Mouse (Mus musculus): ENCODE results near the gene Slc23a3. TPM values are rescaled to one million over a fixed set of nuclear protein-coding genes. Genes with fewer than 3 reads are reported as not detected.

Slc23a3 gene
- polyA plus RNA-seq, 1 experiment from 2014 or later = 2.2 TPM

GRCm38 (mm10) chr1:75136293-75136692 is 2.6 kb upstream of the Slc23a3 start:
- Histone ChIP-seq H3K27me3 (ENCODE audit: control insufficient read depth, insufficient read depth, low read length) (no peaks in the 10 kb centered on the region), H3K4me1 (replicated peaks; ENCODE audit: control insufficient read depth, insufficient read depth) (no peaks in the 10 kb centered on the region), H3K36me3 (ENCODE audit: control insufficient read depth, insufficient read depth, low read length) (peaks cover 24% of the 10 kb centered on the region), H3K27ac (replicated peaks) (no peak overlapping the region), H3K9ac (ENCODE audit: low read length) (no peak overlapping the region), H3K9me3 (ENCODE audit: control insufficient read depth, low read length) (no peaks in the 10 kb centered on the region), H3K4me3 (ENCODE audit: low read depth, low read length) (no peak overlapping the region), H3K4me2 (replicated peaks; ENCODE audit: low read depth) (no peak overlapping the region)
- no peak for DNase-seq (ENCODE audit: low spot score)
- no peak for ATAC-seq (ENCODE audit: low FRiP score, low TSS enrichment)
- TF ChIP-seq EP300 (optimal IDR thresholded peaks at IDR 0.05) = no peak
- no peak for TF ChIP-seq CTCF (IDR thresholded peaks at IDR 0.05; ENCODE audit: low read depth)
- WGBS = 78% methylated on average over 6 of the region's 6 CpGs

- Histone ChIP-seq H3K36me3 (ENCODE audit: control insufficient read depth, insufficient read depth, low read length) (no peaks in the 10 kb centered on the region), H3K9ac (ENCODE audit: low read length) (no peak overlapping the region), H3K27ac (replicated peaks) (no peak overlapping the region), H3K9me3 (ENCODE audit: control insufficient read depth, low read length) (no peaks in the 10 kb centered on the region), H3K4me2 (replicated peaks; ENCODE audit: low read depth) (no peak overlapping the region), H3K27me3 (ENCODE audit: control insufficient read depth, insufficient read depth, low read length) (no peaks in the 10 kb centered on the region), H3K4me3 (ENCODE audit: low read depth, low read length) (no peak overlapping the region), H3K4me1 (replicated peaks; ENCODE audit: control insufficient read depth, insufficient read depth) (peaks cover 4% of the 10 kb centered on the region)
- ATAC-seq (ENCODE audit: low FRiP score, low TSS enrichment) (no peak), DNase-seq (ENCODE audit: low spot score) (no peak)
- 60% methylated on average over 3 of the region's 3 CpGs for WGBS
- no peak for TF ChIP-seq CTCF (IDR thresholded peaks at IDR 0.05; ENCODE audit: low read depth)
- TF ChIP-seq EP300 (optimal IDR thresholded peaks at IDR 0.05) = no peak
Measured at GRCm38 (mm10) chr1:75128641-75129040, 5.0 kb downstream of the Slc23a3 start.

- no peaks in the 10 kb centered on the region for H3K9me3 ChIP-seq (ENCODE audit: control insufficient read depth, low read length)
- peaks cover 4% of the 10 kb centered on the region for H3K4me1 ChIP-seq (replicated peaks; ENCODE audit: control insufficient read depth, insufficient read depth)
- peak overlapping the region; percentile 62 for H3K9ac ChIP-seq (ENCODE audit: low read length)
- WGBS = 26% methylated on average over 5 of the region's 5 CpGs
- TF ChIP-seq CTCF (IDR thresholded peaks at IDR 0.05; ENCODE audit: low read depth) (no peak), EP300 (optimal IDR thresholded peaks at IDR 0.05) (no peak)
- H3K27me3 ChIP-seq (ENCODE audit: control insufficient read depth, insufficient read depth, low read length) = no peaks in the 10 kb centered on the region
- H3K4me2 ChIP-seq (replicated peaks; ENCODE audit: low read depth) = peak overlapping the region; percentile 51
- DNase-seq (ENCODE audit: low spot score) = no peak
- H3K36me3 ChIP-seq (ENCODE audit: control insufficient read depth, insufficient read depth, low read length) = no peaks in the 10 kb centered on the region
- peak; percentile 11; the same call in 1 of the 2 replicates for ATAC-seq (ENCODE audit: low FRiP score, low TSS enrichment)
- peak overlapping the region; percentile 51 for H3K4me3 ChIP-seq (ENCODE audit: low read depth, low read length)
- peak overlapping the region; percentile 97 for H3K27ac ChIP-seq (replicated peaks)
Measured at GRCm38 (mm10) chr1:75125418-75125817, 8.3 kb downstream of the Slc23a3 start.

- peak within 1 kb of the TSS; percentile 62 for H3K9ac ChIP-seq (ENCODE audit: low read length)
- no peaks in the 10 kb centered on the region for H3K36me3 ChIP-seq (ENCODE audit: control insufficient read depth, insufficient read depth, low read length)
- peaks cover 4% of the 10 kb centered on the region for H3K4me1 ChIP-seq (replicated peaks; ENCODE audit: control insufficient read depth, insufficient read depth)
- peak; percentile 98 for DNase-seq (ENCODE audit: low spot score)
- TF ChIP-seq CTCF (IDR thresholded peaks at IDR 0.05; ENCODE audit: low read depth) (peak; percentile 90), EP300 (optimal IDR thresholded peaks at IDR 0.05) (peak; percentile 17)
- H3K27ac ChIP-seq (replicated peaks) = peak within 1 kb of the TSS; percentile 97
- peak within 1 kb of the TSS; percentile 51 for H3K4me3 ChIP-seq (ENCODE audit: low read depth, low read length)
- peak within 1 kb of the TSS; percentile 51 for H3K4me2 ChIP-seq (replicated peaks; ENCODE audit: low read depth)
- WGBS = 1% methylated on average over 56 of the region's 56 CpGs
- ATAC-seq (ENCODE audit: low FRiP score, low TSS enrichment) = peak; percentile 97
- no peaks in the 10 kb centered on the region for H3K9me3 ChIP-seq (ENCODE audit: control insufficient read depth, low read length)
- H3K27me3 ChIP-seq (ENCODE audit: control insufficient read depth, insufficient read depth, low read length) = no peaks in the 10 kb centered on the region
Measured at GRCm38 (mm10) chr1:75124346-75125321, 9.1 kb downstream of the Slc23a3 start, which contains the start of gene Nhej1. Gene Nhej1, minus strand, starts transcription at chr1:75125200.

GRCm38 (mm10) chr1:75122211-75122610 is 11.5 kb downstream of the Slc23a3 start:
- no peak for ATAC-seq (ENCODE audit: low FRiP score, low TSS enrichment)

More at GRCm38 (mm10) chr1:75122211-75122610, 11.5 kb downstream of the Slc23a3 start:
- Histone ChIP-seq H3K4me1 (replicated peaks; ENCODE audit: control insufficient read depth, insufficient read depth) (peaks cover 4% of the 10 kb centered on the region), H3K27ac (replicated peaks) (no peak overlapping the region), H3K36me3 (ENCODE audit: control insufficient read depth, insufficient read depth, low read length) (no peaks in the 10 kb centered on the region), H3K4me3 (ENCODE audit: low read depth, low read length) (no peak overlapping the region), H3K27me3 (ENCODE audit: control insufficient read depth, insufficient read depth, low read length) (no peaks in the 10 kb centered on the region), H3K4me2 (replicated peaks; ENCODE audit: low read depth) (no peak overlapping the region), H3K9ac (ENCODE audit: low read length) (no peak overlapping the region), H3K9me3 (ENCODE audit: control insufficient read depth, low read length) (no peaks in the 10 kb centered on the region)
- WGBS = 76% methylated on average over 3 of the region's 3 CpGs
- no peak for DNase-seq (ENCODE audit: low spot score)
- TF ChIP-seq EP300 (optimal IDR thresholded peaks at IDR 0.05) = no peak
- peak; percentile 55 for TF ChIP-seq CTCF (IDR thresholded peaks at IDR 0.05; ENCODE audit: low read depth)

Other genes starting within 250 kb of the Slc23a3 start
- gene Fev, start 248.5 kb downstream of the Slc23a3 start, polyA plus RNA-seq (2015; fragmentation: Nextera tagmentation; extraction: Ambion mirVana) = 0.22 and 0.31 TPM in 2 replicates
- gene Cryba2, start 240.7 kb downstream of the Slc23a3 start, polyA plus RNA-seq (2015; fragmentation: Nextera tagmentation; extraction: Ambion mirVana) = 0.50 and 0.93 TPM in 2 replicates
- 0.04 TPM in 1 of 2 replicates, not detected in the other for gene Cfap65, start 198.3 kb downstream of the Slc23a3 start, polyA plus RNA-seq (2015; fragmentation: Nextera tagmentation; extraction: Ambion mirVana)
- 25.1 and 25.8 TPM in 2 replicates for gene Ihh, start 182.2 kb downstream of the Slc23a3 start, polyA plus RNA-seq (2015; fragmentation: Nextera tagmentation; extraction: Ambion mirVana)
- gene Nhej1, start 8.7 kb downstream of the Slc23a3 start, polyA plus RNA-seq (2015; fragmentation: Nextera tagmentation; extraction: Ambion mirVana) = 3.5 and 4.2 TPM in 2 replicates
- gene Cnppd1, start 8.8 kb upstream of the Slc23a3 start, polyA plus RNA-seq (2015; fragmentation: Nextera tagmentation; extraction: Ambion mirVana) = 35.1 and 38.3 TPM in 2 replicates
- gene Retreg2, start 8.9 kb upstream of the Slc23a3 start, polyA plus RNA-seq (2015; fragmentation: Nextera tagmentation; extraction: Ambion mirVana) = 30.4 and 31.2 TPM in 2 replicates
- 43.0 and 44.5 TPM in 2 replicates for gene Zfand2b, start 34.8 kb upstream of the Slc23a3 start, polyA plus RNA-seq (2015; fragmentation: Nextera tagmentation; extraction: Ambion mirVana)
- 20.9 and 21.5 TPM in 2 replicates for gene Abcb6, start 46.5 kb upstream of the Slc23a3 start, polyA plus RNA-seq (2015; fragmentation: Nextera tagmentation; extraction: Ambion mirVana)
- 12.9 and 13.6 TPM in 2 replicates for gene Ankzf1, start 58.3 kb upstream of the Slc23a3 start, polyA plus RNA-seq (2015; fragmentation: Nextera tagmentation; extraction: Ambion mirVana)
- gene Atg9a, start 58.3 kb upstream of the Slc23a3 start, polyA plus RNA-seq (2015; fragmentation: Nextera tagmentation; extraction: Ambion mirVana) = 17.4 and 18.8 TPM in 2 replicates
- gene Glb1l, start 76.9 kb upstream of the Slc23a3 start, polyA plus RNA-seq (2015; fragmentation: Nextera tagmentation; extraction: Ambion mirVana) = 5.2 and 7.1 TPM in 2 replicates
- 57.9 and 58.1 TPM in 2 replicates for gene Stk16, start 76.9 kb upstream of the Slc23a3 start, polyA plus RNA-seq (2015; fragmentation: Nextera tagmentation; extraction: Ambion mirVana)
- gene Tuba4a, start 86.0 kb upstream of the Slc23a3 start, polyA plus RNA-seq (2015; fragmentation: Nextera tagmentation; extraction: Ambion mirVana) = 314 and 325 TPM in 2 replicates
- 0.25 TPM in 1 of 2 replicates, not detected in the other for gene A630095N17Rik, start 98.2 kb upstream of the Slc23a3 start, polyA plus RNA-seq (2015; fragmentation: Nextera tagmentation; extraction: Ambion mirVana)
- 24.2 and 25.8 TPM in 2 replicates for gene Dnajb2, start 102.5 kb upstream of the Slc23a3 start, polyA plus RNA-seq (2015; fragmentation: Nextera tagmentation; extraction: Ambion mirVana)
- 2.3 and 2.5 TPM in 2 replicates for gene Ptprn, start 130.6 kb upstream of the Slc23a3 start, polyA plus RNA-seq (2015; fragmentation: Nextera tagmentation; extraction: Ambion mirVana)
- 7.7 and 8.7 TPM in 2 replicates for gene Resp18, start 144.5 kb upstream of the Slc23a3 start, polyA plus RNA-seq (2015; fragmentation: Nextera tagmentation; extraction: Ambion mirVana)
- 104 and 108 TPM in 2 replicates for gene Dnpep, start 184.1 kb upstream of the Slc23a3 start, polyA plus RNA-seq (2015; fragmentation: Nextera tagmentation; extraction: Ambion mirVana)
- gene Des, start 226.4 kb upstream of the Slc23a3 start, polyA plus RNA-seq (2015; fragmentation: Nextera tagmentation; extraction: Ambion mirVana) = 223 and 291 TPM in 2 replicates
- gene Speg, start 241.4 kb upstream of the Slc23a3 start, polyA plus RNA-seq (2015; fragmentation: Nextera tagmentation; extraction: Ambion mirVana) = 28.8 and 30.0 TPM in 2 replicates